Mouse (Mus musculus): ENCODE measurements at regions not wholly inside any gene's neighbourhood (a gene's known extent, or its start where the extent isn't known, plus 50 kb on each side); places are given as distances from the start of the nearest gene placed in this dataset.

DNA sequence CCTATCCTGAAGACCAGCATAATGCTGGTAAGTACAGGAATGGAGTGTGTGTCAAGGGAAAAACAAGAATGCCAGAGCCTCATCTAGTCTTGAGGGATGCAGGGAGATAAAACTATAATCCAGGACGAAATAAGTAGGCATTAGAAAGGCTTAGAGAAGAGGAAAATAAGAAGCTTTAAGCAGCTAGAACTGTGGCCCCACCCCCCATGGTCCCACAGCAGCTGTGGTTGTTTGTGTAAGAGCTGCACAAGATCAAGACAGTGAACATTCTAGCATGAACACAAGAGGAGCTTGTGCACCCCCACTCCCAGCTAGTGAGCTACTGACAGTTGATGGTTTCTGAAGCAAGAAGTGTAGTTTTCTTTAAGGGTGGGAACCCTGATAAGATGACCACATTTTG, 315.9 kb downstream of the Tmem135 start:
- ATAC-seq (replicated peaks; ENCODE audit: low FRiP score, low TSS enrichment, poor library complexity, severe bottlenecking) = no peak

DNA sequence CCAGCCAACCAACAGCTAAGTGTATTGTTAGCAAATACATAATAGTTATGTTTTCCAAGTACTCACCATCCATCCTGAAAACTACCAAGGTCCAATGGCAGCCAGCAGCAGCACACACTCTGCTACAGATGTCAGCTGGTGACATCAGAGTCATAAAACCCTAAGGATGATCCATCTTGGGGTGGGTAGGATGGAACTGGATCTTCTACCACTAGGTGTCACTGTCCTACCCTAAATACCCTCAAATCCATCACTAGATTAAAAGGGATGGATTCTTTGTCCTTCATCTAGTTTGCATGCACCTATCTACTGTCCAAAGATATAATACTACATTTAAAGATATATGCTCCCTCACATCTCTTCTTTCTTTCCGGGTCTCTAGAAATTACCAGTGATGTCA, 317.7 kb downstream of the Tmem135 start:
- peak; percentile 83 for ATAC-seq (replicated peaks; ENCODE audit: low FRiP score, low TSS enrichment, poor library complexity, severe bottlenecking)

DNA sequence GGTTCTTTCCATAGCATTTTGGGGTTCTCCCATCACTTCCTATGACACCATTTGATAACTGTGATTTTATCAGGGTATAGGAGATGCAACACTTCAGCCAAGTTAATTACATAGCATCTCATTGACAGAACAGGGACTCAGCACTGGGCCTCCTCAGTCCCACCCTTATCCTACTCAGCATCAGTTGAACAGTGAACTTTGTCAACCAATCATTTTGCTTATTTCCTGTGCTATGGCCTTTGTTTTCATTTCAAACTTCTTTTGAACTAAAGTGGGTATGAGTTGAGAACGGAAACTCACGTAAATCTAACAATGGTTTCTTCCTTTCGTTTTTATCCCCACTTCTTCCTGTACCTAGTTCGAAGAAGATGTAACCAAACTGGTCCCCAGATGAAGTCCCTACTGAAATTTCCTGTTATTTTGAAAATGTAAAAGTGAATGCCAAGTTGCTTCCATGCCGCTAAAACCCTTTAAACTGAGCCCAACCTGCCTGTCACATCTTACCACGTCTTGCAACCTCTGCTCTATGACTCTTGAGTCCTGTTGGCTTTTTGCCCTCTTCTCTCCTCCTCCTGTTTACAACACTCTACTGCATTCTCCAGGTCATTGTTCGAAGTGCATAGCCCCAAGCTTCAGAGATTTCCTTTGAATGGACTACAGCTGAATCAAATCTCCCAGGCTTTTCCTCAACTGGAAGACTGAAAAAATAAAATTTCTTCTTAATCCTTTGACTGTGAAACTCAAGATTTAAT, 329.9 kb downstream of the Tmem135 start:
- no peak for ATAC-seq (replicated peaks; ENCODE audit: low FRiP score, low TSS enrichment, poor library complexity, severe bottlenecking)

DNA sequence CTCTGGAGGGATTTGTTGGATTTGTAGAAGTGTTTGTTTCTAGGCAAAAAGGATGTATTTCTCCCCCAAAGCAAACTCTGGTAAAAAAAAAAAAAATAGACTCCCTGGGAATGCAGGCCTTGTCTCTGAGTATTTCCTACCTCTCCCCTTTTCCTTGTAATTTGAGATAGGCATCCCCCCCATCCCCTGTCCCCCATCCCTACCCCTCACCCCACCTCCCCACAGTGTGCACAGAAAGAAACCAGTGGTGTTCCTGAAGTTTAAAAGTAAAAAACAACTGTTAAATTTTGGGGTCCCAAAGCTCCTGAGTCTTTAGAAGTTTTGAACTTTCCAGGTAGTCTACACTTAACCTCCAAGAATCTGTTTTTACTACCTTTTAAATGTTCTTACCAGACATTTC, 334.0 kb downstream of the Tmem135 start:
- ATAC-seq (replicated peaks; ENCODE audit: low FRiP score, low TSS enrichment, poor library complexity, severe bottlenecking) = no peak

DNA sequence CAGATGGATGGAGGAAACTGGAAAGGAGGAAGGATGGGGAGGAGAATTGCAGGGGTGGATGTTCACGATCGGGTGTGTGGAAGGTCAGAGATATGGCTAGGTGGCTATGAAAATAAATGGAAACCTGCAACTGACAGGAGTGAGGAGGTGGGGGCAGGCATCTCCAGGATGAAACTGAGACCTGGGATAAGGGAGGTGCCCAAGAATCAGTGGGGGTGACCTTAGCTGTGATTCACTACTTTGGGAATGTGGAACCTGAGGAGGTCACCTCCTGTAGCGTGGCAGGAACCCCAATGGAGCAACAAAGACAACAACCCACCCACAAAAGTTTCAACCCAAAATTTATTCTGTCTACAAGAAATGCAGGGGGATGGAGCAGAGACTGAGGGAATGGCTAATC, 339.6 kb downstream of the Tmem135 start:
- ATAC-seq (replicated peaks; ENCODE audit: low FRiP score, low TSS enrichment, poor library complexity, severe bottlenecking) = no peak

DNA sequence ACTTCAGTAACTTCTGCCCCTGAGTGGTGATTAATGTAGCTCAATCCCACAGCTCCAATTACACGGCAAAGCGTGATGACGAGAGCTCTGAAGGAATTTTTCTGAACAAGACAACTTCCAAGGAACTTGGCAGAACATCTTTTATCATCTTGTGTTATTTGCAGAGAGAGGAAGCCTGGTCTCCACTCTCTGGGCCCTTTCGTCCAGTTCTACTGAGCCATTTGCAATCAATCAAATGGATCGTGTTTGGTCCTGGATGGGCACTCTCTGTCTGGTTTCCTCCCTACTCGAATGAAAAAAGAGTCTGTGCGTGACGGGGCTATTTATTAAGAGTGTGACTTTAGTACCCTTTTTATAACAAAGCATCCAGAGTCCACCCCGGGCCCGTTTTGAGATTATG, 340.4 kb downstream of the Tmem135 start:
- no peak for ATAC-seq (replicated peaks; ENCODE audit: low FRiP score, low TSS enrichment, poor library complexity, severe bottlenecking)

DNA sequence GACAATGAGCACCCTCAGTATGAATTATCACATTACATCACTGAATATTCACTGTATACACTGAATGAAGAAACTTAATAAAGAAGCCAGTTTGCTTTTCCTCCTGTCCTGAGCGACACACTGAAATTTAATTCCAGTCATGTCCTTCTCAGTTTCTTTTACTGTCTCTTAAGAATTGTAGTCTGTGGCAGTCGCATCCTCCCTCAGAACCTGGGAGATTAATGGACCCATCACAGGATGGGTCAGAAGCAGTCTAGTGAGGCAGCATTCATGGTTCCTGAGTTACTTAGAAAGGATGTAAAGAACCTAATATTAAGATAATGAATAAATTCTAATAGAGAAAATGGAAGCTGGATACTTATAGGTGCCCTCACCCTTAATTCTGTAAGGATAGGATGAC, 349.5 kb downstream of the Tmem135 start:
- ATAC-seq (replicated peaks; ENCODE audit: low FRiP score, low TSS enrichment, poor library complexity, severe bottlenecking) = no peak

DNA sequence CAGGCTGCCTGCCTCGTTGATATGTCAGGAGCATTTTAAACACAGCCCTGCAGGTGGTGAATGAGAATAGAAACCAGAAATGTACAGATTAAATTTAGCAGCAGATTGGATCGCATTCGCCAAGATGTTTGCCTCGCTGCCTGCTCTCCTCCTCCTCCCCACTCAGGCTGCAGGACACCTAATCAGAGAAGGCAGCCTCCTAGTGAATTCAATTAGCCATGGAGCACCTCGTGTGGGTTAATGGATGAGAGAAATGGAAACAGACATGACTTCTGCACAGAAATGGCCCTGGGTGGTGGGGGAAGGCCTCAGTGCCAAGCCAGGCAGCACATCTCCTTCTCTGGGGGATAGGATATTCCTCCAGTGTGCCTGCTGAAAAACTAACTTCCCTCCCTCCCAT, 352.8 kb downstream of the Tmem135 start:
- ATAC-seq (replicated peaks; ENCODE audit: low FRiP score, low TSS enrichment, poor library complexity, severe bottlenecking) = no peak

DNA sequence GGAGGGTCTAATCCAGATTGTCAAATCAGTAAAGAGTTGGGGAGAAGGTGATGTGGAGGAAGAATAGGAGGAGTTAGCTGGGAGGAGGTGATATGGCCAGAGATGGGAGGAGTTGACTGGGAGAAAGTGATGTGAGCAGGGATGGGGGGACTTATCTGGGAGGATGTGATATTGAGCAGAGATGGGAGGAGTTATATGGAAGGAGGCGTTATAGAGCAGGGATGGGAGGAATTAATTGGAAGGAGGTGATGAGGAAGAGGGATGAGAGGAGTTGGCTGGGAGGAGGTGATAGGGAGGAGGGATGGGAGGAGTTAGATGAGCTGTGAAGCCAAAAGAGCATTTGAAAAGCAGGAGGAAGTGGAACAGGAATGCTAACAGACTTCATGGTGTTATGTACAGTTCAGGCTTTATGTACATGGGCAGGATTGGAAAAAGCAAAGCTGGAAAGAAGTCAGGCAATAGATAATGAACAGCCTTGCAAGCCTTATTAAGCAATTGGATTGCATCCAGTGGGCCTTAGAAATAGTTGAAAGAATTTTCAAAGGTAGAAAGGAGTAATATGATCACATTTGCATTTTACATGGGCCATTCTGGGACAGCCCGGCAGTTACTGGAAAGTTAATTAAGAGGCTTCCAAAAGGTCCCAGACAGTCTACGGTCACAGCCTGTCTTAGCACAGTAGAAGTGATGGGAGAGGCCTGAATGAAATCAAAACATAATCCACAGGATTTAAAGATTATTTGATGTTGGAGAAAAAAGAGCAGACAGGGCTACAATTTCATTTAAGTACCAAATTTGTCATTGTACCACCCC, 357.4 kb downstream of the Tmem135 start:
- ATAC-seq (replicated peaks; ENCODE audit: low FRiP score, low TSS enrichment, poor library complexity, severe bottlenecking) = no peak

DNA sequence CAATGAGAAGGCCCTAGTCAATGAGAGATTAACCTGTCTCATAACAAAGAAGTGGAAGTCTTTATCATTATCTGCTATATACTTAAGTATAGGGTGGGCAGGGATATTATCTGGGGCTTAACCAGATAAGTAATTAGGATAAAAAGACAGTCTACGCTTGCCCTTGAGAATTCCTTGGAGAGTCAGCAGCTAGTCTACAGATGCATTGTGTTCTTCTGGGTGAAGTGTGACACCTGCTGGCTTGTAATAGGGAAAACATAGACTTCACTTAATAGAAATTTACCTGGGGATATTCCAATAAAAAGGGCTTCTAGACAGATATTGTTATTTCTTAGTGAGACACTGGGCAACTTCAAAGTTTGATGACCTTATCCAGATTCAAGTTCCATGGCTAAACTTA, 361.0 kb downstream of the Tmem135 start:
- ATAC-seq (replicated peaks; ENCODE audit: low FRiP score, low TSS enrichment, poor library complexity, severe bottlenecking) = no peak

DNA sequence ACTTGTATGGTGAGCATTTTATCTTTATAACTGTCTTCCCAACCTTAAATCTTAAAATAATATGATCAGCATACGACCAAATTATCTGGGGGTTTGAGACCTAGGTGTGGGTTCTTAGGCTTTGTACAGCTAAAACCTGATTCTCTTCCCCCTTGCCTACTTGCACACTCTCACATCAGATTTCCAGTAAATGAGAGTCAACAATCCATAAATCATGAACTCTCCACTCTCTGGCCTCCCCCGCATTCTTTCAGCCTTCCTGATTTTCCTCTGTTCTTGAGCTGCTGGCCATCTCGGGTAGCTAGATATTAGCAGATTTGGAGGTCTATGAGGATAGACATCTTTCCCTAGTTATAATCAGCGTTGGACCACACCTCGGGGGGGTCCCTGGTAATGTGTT, 362.7 kb downstream of the Tmem135 start:
- no peak for ATAC-seq (replicated peaks; ENCODE audit: low FRiP score, low TSS enrichment, poor library complexity, severe bottlenecking)

DNA sequence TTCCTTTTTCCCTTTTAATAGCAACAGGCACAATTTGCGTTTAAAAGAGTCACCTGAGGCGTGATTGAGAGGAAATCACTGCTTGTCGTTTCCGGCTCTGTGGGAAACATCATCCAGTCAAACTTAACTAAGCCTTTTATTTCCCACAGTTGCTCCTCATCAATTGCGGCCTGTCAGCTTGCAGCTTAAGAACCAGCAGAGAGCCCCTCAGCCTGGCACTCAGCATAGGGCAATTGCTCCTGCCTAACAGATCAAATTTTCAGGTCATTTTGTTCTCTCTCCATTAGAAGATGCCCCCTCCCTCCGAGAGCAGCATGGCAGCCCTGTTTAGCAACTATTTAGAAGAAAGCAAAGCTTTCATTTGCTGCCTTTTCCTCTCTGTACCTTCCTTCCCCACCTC, 363.9 kb downstream of the Tmem135 start:
- ATAC-seq (replicated peaks; ENCODE audit: low FRiP score, low TSS enrichment, poor library complexity, severe bottlenecking) = no peak

DNA sequence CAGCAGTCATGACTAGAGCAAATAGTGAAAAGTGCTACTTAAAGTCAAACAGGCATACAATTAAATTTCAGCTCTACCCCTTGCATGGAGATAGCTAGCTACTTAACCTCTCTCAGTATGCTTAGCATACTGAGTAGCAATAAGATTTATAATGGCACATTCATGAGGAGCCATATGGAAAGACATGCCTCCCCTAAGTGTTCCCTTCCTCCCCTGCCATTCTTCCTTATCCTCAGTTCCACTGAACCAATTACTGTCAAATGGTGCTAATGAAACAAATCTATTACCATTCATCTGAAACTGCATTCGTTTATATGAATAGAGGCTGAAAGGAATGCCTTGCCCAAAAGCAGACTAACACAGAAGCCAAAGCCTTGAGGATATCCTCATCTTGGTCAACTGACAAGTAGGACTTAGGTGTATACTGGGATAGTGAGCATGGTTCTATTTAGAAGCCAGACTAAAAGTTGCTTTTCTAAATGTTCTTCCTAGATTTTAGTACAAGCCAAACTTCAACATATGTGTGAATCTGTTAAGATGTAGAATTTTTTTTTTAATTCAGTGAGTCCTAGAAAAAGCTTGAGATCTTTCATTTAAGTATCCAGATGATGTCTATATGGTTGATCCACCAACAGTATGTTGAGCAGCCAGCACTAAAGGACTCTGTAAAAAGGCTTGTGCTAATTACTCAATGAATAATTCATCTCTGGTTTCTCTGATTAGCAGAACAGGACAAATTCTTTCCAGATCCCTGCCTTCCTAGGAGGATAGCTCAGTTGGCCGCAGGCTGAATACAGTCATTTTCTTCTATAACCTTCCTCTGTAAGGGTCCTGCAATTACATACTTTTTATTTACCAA, 368.7 kb downstream of the Tmem135 start:
- no peak for ATAC-seq (replicated peaks; ENCODE audit: low FRiP score, low TSS enrichment, poor library complexity, severe bottlenecking)

DNA sequence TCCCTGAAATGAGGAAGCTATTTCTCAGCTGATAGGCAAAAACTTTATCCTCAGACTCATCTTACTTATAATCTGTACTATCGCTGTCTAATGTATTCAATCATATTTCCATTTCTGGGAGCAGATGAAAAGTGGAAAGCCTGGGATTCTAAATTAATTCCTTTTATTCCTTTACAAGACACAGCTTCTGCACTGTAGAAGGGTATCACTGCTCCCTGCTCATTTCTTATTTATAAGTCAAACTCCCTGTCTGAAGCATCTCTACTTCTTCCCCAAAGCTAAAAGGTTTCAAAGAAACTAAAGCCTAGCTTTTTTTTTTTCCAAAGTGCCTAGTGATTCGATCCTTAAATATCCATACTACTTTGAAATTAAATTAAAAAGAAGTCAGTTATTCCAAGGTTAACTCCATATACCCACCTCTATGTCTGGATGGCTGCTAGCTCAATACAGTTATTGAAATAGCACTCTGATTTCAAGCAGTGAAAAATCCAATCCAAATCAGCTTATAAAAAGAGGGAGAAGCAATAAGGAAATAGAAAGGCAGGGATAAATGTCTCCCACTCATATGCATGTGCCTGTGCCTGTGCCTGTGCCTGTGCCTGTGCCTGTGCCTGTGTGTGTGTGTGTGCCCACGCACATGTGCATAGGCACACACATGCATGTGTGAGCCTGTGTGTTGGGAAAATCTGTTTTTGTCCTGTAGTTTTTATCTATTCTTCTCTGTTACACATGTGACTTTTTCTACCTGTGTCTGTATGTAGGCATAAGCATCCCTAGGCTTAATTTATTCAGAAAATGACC, 380.6 kb downstream of the Tmem135 start:
- no peak for ATAC-seq (replicated peaks; ENCODE audit: low FRiP score, low TSS enrichment, poor library complexity, severe bottlenecking)

DNA sequence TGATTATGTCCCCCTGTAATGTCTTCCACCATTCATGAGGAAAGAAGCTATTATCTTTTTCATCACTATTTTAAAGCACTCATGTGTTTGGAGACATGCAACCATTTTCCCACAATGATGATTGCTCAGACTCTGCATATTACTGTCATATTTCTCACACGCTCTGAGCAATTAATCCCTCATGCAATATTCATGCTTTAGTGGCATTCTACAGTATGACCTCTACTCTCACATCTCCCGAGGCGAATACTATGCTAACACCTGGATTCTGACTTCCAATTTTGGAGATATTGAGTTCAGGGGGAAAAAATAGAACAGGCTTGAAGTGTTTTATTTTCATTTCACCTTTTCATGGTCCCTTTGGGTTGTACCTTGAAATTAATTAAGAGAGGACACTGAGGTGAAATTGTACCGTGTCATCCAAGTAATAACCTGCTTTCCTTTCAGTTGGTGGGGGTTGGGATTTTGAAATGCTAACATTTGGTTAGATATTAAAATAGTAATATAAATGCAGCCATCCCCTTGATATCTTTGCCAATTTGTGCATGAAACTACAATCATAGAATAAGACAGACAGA, 405.1 kb downstream of the Tmem135 start:
- ATAC-seq (replicated peaks; ENCODE audit: low FRiP score, low TSS enrichment, poor library complexity, severe bottlenecking) = no peak

DNA sequence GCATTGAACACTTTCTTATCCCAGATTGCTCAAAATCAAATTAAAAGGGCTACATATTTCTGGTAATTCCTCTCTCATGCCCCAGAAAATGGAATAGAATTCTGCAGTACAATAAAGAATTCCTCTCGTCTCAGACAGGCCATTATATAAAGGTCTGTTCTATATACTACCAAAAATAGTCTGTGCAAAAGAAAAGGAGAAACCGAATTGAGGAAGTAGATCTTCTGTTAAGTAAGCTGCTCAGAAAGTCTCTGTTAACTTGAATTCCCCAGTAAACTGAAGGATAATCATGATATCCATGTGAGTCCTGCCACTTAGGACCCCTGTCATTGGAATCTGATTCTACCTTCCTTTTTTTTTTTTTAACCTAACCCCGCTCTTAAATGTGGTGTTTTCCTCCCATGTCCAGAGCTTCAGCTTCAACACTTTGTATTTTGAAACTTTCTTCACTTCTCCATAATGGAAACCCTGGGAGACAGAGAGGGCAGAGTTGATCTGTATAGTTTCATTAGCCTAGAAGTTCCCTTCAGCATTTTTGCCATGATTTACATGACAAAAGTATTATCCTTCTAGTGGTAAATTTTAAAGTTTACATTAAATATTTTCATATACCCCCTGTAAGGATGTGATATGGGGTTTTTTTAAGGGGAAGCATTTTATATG, 406.1 kb downstream of the Tmem135 start:
- ATAC-seq (replicated peaks; ENCODE audit: low FRiP score, low TSS enrichment, poor library complexity, severe bottlenecking) = no peak

DNA sequence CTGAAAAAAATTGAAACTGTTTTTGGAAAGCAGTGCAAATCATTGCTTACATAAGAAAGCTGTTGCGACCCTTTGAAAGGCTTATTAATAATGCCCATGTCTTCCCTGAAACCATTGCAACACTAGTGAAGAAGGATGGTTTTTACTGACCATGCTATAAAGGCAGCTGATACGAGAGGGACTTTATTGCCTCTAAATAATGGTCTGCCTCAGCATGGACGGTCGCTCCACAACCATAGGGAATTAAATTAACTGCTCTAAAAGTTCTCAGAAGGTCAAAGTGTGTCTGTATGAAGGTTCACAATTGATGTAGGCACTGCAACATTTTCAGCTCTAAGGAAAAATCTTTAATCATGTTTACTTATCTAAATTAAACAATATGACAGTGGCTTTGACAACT, 429.6 kb downstream of the Tmem135 start:
- ATAC-seq (replicated peaks; ENCODE audit: low FRiP score, low TSS enrichment, poor library complexity, severe bottlenecking) = no peak

DNA sequence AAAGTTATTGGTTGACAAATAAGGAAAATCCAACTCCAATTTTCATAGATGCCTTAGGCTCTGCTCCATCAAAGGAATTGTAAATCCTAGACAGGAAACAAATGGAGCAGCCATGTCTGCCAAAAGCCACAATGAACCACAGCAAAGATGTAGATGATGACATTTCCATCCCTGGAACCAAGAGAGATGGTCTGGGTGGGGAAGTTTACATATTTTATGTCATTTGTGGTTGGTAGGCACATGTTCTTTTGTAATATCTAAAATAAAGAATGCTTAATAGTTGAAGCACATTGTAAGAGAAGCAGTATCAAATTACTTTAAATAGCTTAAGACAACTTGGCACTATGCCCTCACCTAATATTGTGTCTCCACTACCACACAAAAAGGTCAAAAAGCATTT, 443.2 kb downstream of the Tmem135 start:
- ATAC-seq (replicated peaks; ENCODE audit: low FRiP score, low TSS enrichment, poor library complexity, severe bottlenecking) = no peak

DNA sequence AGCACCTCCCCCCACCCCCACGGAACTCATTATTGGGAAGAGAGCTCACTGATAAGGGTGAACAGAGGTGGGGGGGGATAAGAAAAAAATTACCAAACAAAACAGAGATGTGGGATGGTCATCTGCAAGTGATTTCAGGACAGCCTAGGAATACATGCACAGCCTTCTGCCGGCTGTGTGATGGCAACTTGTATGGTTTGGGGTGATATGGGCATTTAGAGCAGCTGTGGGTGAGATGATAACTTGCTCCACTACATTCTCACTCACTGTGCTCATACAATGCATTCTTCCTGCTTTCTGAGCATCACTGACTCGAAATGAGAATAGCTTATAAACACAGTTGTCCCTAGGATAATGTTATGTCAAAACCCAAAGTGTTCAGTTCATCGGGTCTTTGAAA, 443.8 kb downstream of the Tmem135 start:
- no peak for ATAC-seq (replicated peaks; ENCODE audit: low FRiP score, low TSS enrichment, poor library complexity, severe bottlenecking)
